Mouse (Mus musculus) skeletal muscle tissue, postnatal 0 days (tissue): Measurements from ENCODE around the gene Poglut1. TPM values are rescaled to one million over a fixed set of nuclear protein-coding genes. Genes with fewer than 3 reads are reported as not detected.

Experiments used
- polyA plus RNA-seq: library from polyadenylated mRNA; unstranded; fragments of >200 nt; fragmentation: Nextera tagmentation; extraction: Ambion mirVana; gene quantifications from 2 replicates; pipeline ENCODE4 v1.2.1, GENCODE M21; 2015

The Poglut1 gene
- 12.1 and 12.6 TPM in 2 replicates for polyA plus RNA-seq

GRCm38 (mm10) chr16:38549479-38550396 lies at the start of gene Poglut1:
Gene Poglut1, minus strand, starts transcription at chr16:38550258.

GRCm38 (mm10) chr16:38558221-38558748 lies 8.2 kb upstream of the Poglut1 start, which contains the start of gene Tmem39a:
Gene Tmem39a, plus strand, starts transcription at chr16:38558698.

GRCm38 (mm10) chr16:38522129-38523084 lies 27.7 kb downstream of the Poglut1 start, which contains the start of gene Timmdc1:
Gene Timmdc1, minus strand, starts transcription at chr16:38522663.

Other genes starting within 250 kb of the Poglut1 start
- 0.05 and 0.06 TPM in 2 replicates for gene Maats1, start 208.1 kb downstream of the Poglut1 start, polyA plus RNA-seq
- 266 and 297 TPM in 2 replicates for gene Cox17, start 203.3 kb downstream of the Poglut1 start, polyA plus RNA-seq
- not detected in 2 replicates for gene Gm21987, start 203.2 kb downstream of the Poglut1 start, polyA plus RNA-seq
- 40.2 and 51.2 TPM in 2 replicates for gene Popdc2, start 188.0 kb downstream of the Poglut1 start, polyA plus RNA-seq
- 1.2 and 1.7 TPM in 2 replicates for gene Pla1a, start 117.1 kb downstream of the Poglut1 start, polyA plus RNA-seq
- gene Adprh, start 97.6 kb downstream of the Poglut1 start, polyA plus RNA-seq, result 66.3 and 83.9 TPM in 2 replicates
- gene Cd80, start 94.7 kb downstream of the Poglut1 start, polyA plus RNA-seq, result 0.17 and 0.22 TPM in 2 replicates
- gene Timmdc1, start 27.6 kb downstream of the Poglut1 start, polyA plus RNA-seq, result 30.5 and 32.8 TPM in 2 replicates
- 33.9 and 40.7 TPM in 2 replicates for gene Tmem39a, start 8.4 kb upstream of the Poglut1 start, polyA plus RNA-seq
- gene Arhgap31, start 163.0 kb upstream of the Poglut1 start, polyA plus RNA-seq, result 5.9 and 6.9 TPM in 2 replicates
- gene B4galt4, start 192.0 kb upstream of the Poglut1 start, polyA plus RNA-seq, result 7.3 and 9.4 TPM in 2 replicates